Mouse (Mus musculus): ENCODE results near the gene Bbx. TPM values are rescaled to one million over a fixed set of nuclear protein-coding genes. Genes with fewer than 3 reads are reported as not detected.

The Bbx gene
- polyA plus RNA-seq, 1 experiment: 0.89 TPM

DNA sequence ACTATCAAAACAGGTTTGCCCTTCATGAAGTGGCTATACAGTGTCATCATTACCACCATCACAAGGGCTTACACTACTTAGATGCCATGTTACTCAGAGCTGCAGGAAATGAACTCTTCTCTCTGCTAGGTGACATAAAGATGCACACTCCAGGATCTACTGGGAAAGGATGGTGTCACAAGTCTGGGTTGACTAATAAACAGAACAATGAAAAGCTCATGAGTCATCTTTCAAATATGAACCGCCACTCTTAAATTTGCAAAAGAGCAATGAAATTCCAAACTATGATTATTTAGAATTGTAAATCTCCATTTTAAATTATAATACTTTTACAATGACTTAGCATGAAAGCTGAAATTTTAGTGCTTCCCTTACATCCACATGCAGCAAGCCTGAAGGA lies 129.6 kb downstream of the Bbx start:
- peaks cover 18% of the 10 kb centered on the region for H3K4me1 ChIP-seq
- H3K36me3 ChIP-seq (replicated peaks; ENCODE audit: low read length): no peaks in the 10 kb centered on the region
- H3K4me3 ChIP-seq (replicated peaks): no peak overlapping the region
- H3K9me3 ChIP-seq: no peaks in the 10 kb centered on the region
- H3K27me3 ChIP-seq (replicated peaks): no peaks in the 10 kb centered on the region
- TF ChIP-seq FLI1 (IDR thresholded peaks at IDR 0.05; ENCODE audit: low read length) (no peak), GATA1 (IDR thresholded peaks at IDR 0.05; ENCODE audit: borderline replicate concordance, low read length) (no peak)

DNA sequence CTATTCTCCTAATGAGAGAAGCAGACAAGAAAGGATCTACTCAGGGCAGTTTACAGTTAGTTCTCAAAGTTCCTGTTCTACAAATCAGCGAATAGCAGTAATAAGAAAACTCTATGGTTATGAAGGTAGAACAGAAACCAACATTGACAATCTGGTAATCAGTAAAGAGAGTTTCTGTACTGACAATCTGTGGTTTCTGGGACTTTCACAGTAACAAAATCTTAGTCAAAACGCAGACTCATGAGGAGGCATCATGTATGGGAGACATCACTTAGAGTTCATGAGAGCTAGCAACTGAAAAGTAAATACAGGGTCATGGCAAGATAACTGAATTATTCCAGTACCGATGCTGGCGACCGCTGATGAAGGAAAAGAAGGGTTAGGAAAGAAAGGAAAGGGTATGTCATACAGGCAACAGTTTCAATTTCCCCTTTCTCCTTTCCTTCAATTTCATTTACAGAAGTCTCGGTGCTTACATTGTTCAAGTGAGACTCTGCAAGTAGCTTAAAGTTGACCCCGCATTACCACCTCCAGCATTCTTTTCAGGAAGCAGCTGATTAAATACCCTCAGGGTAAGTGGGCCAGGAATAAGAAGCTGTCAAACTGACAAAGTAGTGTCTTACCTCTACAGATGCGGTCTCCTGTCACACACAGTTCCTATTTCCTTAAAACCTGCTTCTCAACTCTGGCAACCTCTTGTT lies 133.3 kb downstream of the Bbx start:
- Histone ChIP-seq H3K4me3 (replicated peaks) (no peak overlapping the region), H3K27me3 (replicated peaks) (no peaks in the 10 kb centered on the region), H3K36me3 (replicated peaks; ENCODE audit: low read length) (no peaks in the 10 kb centered on the region), H3K9me3 (no peaks in the 10 kb centered on the region), H3K4me1 (peaks cover 11% of the 10 kb centered on the region)
- TF ChIP-seq GATA1 (IDR thresholded peaks at IDR 0.05; ENCODE audit: borderline replicate concordance, low read length) (no peak), FLI1 (IDR thresholded peaks at IDR 0.05; ENCODE audit: low read length) (no peak)

DNA sequence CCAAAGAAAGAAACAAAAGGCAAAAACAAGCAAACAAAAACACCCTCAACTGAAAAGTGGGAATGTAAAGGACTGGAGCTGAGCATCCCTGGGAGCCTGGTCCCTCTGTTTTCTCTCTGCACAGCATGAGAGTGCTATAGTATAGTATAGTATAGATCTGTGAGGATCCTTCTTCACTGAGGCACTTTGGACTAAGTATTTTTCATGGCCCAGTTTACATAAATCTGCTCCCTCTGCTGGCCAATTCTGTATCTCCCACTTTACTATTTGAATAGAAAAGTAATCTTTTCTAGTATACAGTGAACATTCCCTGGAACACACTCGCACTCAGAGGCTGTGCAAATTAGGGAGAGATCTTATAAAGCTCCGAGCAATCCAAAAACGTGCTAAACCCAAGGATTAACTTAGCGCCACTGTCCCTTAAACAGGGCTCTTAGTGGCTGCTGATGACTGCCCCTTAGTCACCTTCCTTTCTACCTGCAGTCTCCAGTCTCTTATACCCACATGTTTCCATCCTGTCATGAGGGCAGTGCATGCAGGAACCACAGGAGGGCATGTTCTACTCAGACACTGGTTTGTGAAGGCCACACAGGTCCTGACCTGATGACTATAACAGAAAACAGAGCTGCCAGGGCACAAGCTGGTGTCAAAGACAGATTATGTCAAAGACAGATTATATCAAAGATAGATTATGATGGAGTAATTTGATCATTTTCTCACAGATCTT lies 138.5 kb downstream of the Bbx start:
- peaks cover 20% of the 10 kb centered on the region; the same call in 1 of the 2 replicates for H3K4me1 ChIP-seq
- no peak overlapping the region for H3K4me3 ChIP-seq (replicated peaks)
- no peaks in the 10 kb centered on the region for H3K27me3 ChIP-seq (replicated peaks)
- H3K36me3 ChIP-seq (replicated peaks; ENCODE audit: low read length): no peaks in the 10 kb centered on the region
- no peak for TF ChIP-seq FLI1 (IDR thresholded peaks at IDR 0.05; ENCODE audit: low read length)
- TF ChIP-seq GATA1 (IDR thresholded peaks at IDR 0.05; ENCODE audit: borderline replicate concordance, low read length): no peak
- H3K9me3 ChIP-seq: no peaks in the 10 kb centered on the region

- peaks cover 20% of the 10 kb centered on the region; the same call in 1 of the 2 replicates for H3K4me1 ChIP-seq
- H3K36me3 ChIP-seq (replicated peaks; ENCODE audit: low read length): no peaks in the 10 kb centered on the region
- TF ChIP-seq GATA1 (IDR thresholded peaks at IDR 0.05; ENCODE audit: borderline replicate concordance, low read length): no peak
- no peak for TF ChIP-seq FLI1 (IDR thresholded peaks at IDR 0.05; ENCODE audit: low read length)
- H3K9me3 ChIP-seq: no peaks in the 10 kb centered on the region
- H3K27me3 ChIP-seq (replicated peaks): no peaks in the 10 kb centered on the region
- H3K4me3 ChIP-seq (replicated peaks): no peak overlapping the region
Observed at GRCm38 (mm10) chr16:50292834-50293233, 139.4 kb downstream of the Bbx start.

- H3K4me3 ChIP-seq (replicated peaks): no peak overlapping the region
- no peak for TF ChIP-seq GATA1 (IDR thresholded peaks at IDR 0.05; ENCODE audit: borderline replicate concordance, low read length)
- no peaks in the 10 kb centered on the region for H3K9me3 ChIP-seq
- peaks cover 26% of the 10 kb centered on the region; the same call in 1 of the 2 replicates for H3K4me1 ChIP-seq
- H3K36me3 ChIP-seq (replicated peaks; ENCODE audit: low read length): no peaks in the 10 kb centered on the region
- no peaks in the 10 kb centered on the region for H3K27me3 ChIP-seq (replicated peaks)
Observed at GRCm38 (mm10) chr16:50289764-50290163, 142.4 kb downstream of the Bbx start.

- no peaks in the 10 kb centered on the region for H3K27me3 ChIP-seq (replicated peaks)
- no peak overlapping the region for H3K4me3 ChIP-seq (replicated peaks)
- no peaks in the 10 kb centered on the region; the same call in 1 of the 2 replicates for H3K4me1 ChIP-seq
- peaks cover 33% of the 10 kb centered on the region for H3K36me3 ChIP-seq (replicated peaks; ENCODE audit: low read length)
- TF ChIP-seq GATA1 (IDR thresholded peaks at IDR 0.05; ENCODE audit: borderline replicate concordance, low read length) (no peak), FLI1 (IDR thresholded peaks at IDR 0.05; ENCODE audit: low read length) (no peak)
- no peaks in the 10 kb centered on the region for H3K9me3 ChIP-seq
Observed at GRCm38 (mm10) chr16:50272813-50273212, 159.4 kb downstream of the Bbx start.

DNA sequence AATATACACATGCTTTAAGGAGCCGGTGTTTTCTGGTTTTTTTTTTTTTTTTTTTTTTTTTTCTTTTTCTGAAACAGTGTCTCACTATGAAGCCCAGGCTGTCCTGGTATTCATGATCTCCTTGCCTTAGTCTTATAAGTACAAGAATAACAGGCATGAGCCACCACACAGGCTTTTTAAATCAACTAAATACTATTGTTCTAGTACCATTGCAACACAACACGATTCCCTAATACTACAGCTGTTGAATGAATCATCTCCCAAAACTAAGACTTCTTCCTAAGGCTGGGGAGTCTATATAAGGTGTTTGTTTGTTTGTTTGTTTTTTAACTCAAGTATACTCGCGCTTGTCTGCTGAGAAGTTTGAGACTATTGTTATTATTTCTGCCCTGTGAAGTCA lies 169.5 kb downstream of the Bbx start:
- Histone ChIP-seq H3K36me3 (replicated peaks; ENCODE audit: low read length) (peaks cover 44% of the 10 kb centered on the region), H3K27me3 (replicated peaks) (no peaks in the 10 kb centered on the region)
- no peak for TF ChIP-seq GATA1 (IDR thresholded peaks at IDR 0.05; ENCODE audit: borderline replicate concordance, low read length)
- no peak for TF ChIP-seq FLI1 (IDR thresholded peaks at IDR 0.05; ENCODE audit: low read length)

DNA sequence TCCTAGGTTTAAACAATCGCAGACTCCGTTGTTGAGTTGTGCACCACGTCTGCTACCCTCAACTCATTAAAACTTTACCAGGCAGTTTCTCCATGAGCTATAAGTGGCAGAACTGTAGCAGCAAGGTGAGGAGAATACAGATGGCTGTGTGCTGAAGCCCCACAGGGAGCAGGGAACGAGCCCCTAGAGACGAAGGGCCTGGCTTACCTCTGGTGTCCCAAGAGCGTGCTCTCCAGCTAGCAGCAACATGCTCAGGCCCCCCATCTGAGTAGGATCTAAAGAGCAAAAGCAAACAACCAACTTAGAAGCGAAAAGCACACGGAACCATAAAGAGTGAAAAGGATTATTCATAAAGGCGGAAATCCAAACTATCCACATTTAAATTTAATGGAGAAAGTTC lies 170.0 kb downstream of the Bbx start:
- Histone ChIP-seq H3K4me3 (replicated peaks) (no peak overlapping the region), H3K4me1 (no peaks in the 10 kb centered on the region), H3K9me3 (no peaks in the 10 kb centered on the region), H3K27me3 (replicated peaks) (no peaks in the 10 kb centered on the region), H3K36me3 (replicated peaks; ENCODE audit: low read length) (peaks cover 44% of the 10 kb centered on the region)
- no peak for TF ChIP-seq GATA1 (IDR thresholded peaks at IDR 0.05; ENCODE audit: borderline replicate concordance, low read length)
- no peak for TF ChIP-seq FLI1 (IDR thresholded peaks at IDR 0.05; ENCODE audit: low read length)

More for the DNA sequence above, 169.5 kb downstream of the Bbx start:
- Histone ChIP-seq H3K4me3 (replicated peaks) (no peak overlapping the region), H3K4me1 (no peaks in the 10 kb centered on the region), H3K9me3 (no peaks in the 10 kb centered on the region)

- TF ChIP-seq GATA1 (IDR thresholded peaks at IDR 0.05; ENCODE audit: borderline replicate concordance, low read length): no peak
- TF ChIP-seq FLI1 (IDR thresholded peaks at IDR 0.05; ENCODE audit: low read length): no peak
- peaks cover 40% of the 10 kb centered on the region for H3K36me3 ChIP-seq (replicated peaks; ENCODE audit: low read length)
- no peaks in the 10 kb centered on the region for H3K27me3 ChIP-seq (replicated peaks)
- no peaks in the 10 kb centered on the region for H3K4me1 ChIP-seq
- no peaks in the 10 kb centered on the region for H3K9me3 ChIP-seq
- no peak overlapping the region for H3K4me3 ChIP-seq (replicated peaks)
Observed at GRCm38 (mm10) chr16:50261741-50262140, 170.4 kb downstream of the Bbx start.

- TF ChIP-seq GATA1 (IDR thresholded peaks at IDR 0.05; ENCODE audit: borderline replicate concordance, low read length): no peak
- TF ChIP-seq FLI1 (IDR thresholded peaks at IDR 0.05; ENCODE audit: low read length): no peak
- no peak overlapping the region for H3K4me3 ChIP-seq (replicated peaks)
- no peaks in the 10 kb centered on the region for H3K27me3 ChIP-seq (replicated peaks)
- H3K4me1 ChIP-seq: peaks cover 23% of the 10 kb centered on the region
- H3K36me3 ChIP-seq (replicated peaks; ENCODE audit: low read length): peaks cover 32% of the 10 kb centered on the region
- no peaks in the 10 kb centered on the region for H3K9me3 ChIP-seq
Observed at GRCm38 (mm10) chr16:50254522-50255159, 177.5 kb downstream of the Bbx start.
